Mouse (Mus musculus) spleen, adult 2 months (tissue): Measurements from ENCODE around the gene Olfr1361. TPM values are rescaled to one million over a fixed set of nuclear protein-coding genes. Genes with fewer than 3 reads are reported as not detected.

ENCODE experiments used
- DNase-seq, 2 experiments: peaks; one replicate each; pipeline versions ENCODE4 v3.0.0 to v3.0.0-alpha.2; 2012 to 2021; ENCODE audit warnings: low spot score in 2 of 2, low read depth in 1 of 2
- H3K27ac ChIP-seq: fragments of 200-500 bp; 2 replicates; pipeline ENCODE4 v1.5.1; 2012; ENCODE audit warnings: low read length, inconsistent platforms; ENCODE audit not compliant: insufficient read depth
- H3K27me3 ChIP-seq: fragments of 200-500 bp; 2 replicates; pipeline ENCODE4 v1.6.1; 2012; ENCODE audit warnings: mild to moderate bottlenecking, moderate library complexity, low read length, inconsistent platforms; ENCODE audit not compliant: control insufficient read depth, insufficient read depth
- H3K36me3 ChIP-seq: fragments of 200-500 bp; 2 replicates; pipeline ENCODE4 v1.6.1; 2012; ENCODE audit warnings: mild to moderate bottlenecking, low read length, inconsistent platforms; ENCODE audit not compliant: control insufficient read depth, insufficient read depth
- H3K4me1 ChIP-seq: fragments of 200-500 bp; 2 replicates; pipeline ENCODE4 v1.6.1; 2011; ENCODE audit warnings: inconsistent platforms; ENCODE audit not compliant: control insufficient read depth, insufficient read depth, insufficient read length
- H3K4me3 ChIP-seq: fragments of 200-500 bp; 2 replicates; pipeline ENCODE4 v1.5.1; 2011; ENCODE audit warnings: mild to moderate bottlenecking, inconsistent platforms; ENCODE audit not compliant: insufficient read depth, insufficient read length; ENCODE audit errors: extremely low read depth
- CTCF ChIP-seq: fragments of 200-500 bp; IDR thresholded peaks from 2 replicates; pipeline ENCODE4 v1.5.1; 2011; ENCODE audit warnings: mild to moderate bottlenecking, inconsistent platforms; ENCODE audit not compliant: insufficient read depth, insufficient read length, insufficient replicate concordance; ENCODE audit errors: extremely low read depth
- POLR2A ChIP-seq: fragments of 200-500 bp; IDR thresholded peaks from 2 replicates; pipeline ENCODE4 v1.6.1; 2011; ENCODE audit warnings: low read depth, low read length, inconsistent platforms
- WGBS: fragments of 180-500 bp; shearing (Covaris S2); methylation state at CpG from one replicate; pipeline ENCODE4 v1.1.7; 2018; 5-methylcytosine and 5-hydroxymethylcytosine counted together
- polyA plus RNA-seq: library from polyadenylated mRNA; depleted of rRNA; stranded (reverse); fragments of >200 nt; gene quantifications from 2 replicates; pipeline ENCODE4 v1.2.3, GENCODE M21; 2012; rRNA removed

Olfr1361 gene
- polyA plus RNA-seq, 1 experiment = not detected

DNA sequence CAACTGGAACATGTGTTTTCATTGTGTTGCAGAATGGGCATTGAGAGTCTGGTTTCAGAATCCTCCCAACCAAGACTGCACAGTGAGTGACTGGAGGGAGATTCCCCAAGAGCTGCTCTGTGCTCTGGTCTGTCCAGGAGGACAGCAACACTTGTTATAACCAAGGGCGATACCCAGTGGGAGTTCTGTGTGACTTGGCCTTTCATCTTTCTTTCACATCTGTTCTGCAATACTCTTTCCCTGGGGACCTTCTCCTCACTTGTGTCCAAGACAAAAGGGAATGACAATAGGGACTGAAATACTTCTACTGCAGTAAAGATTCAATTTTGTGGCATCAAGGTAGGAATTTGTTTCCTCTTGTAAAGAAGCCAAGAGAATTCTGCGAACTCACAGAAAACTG, 20.8 kb downstream of the Olfr1361 start, which contains the start of gene Olfr11:
Gene Olfr11 (minus strand): TSS at position 101 of the 400 bp plus-strand sequence.
- H3K4me1 ChIP-seq = no peaks in the 10 kb centered on the region
- no peaks in the 10 kb centered on the region for H3K36me3 ChIP-seq
- 82% methylated on average over 2 of the region's 2 CpGs for WGBS
- no peak within 1 kb of the TSS for H3K27ac ChIP-seq
- H3K27me3 ChIP-seq = no peaks in the 10 kb centered on the region
- DNase-seq = no peak
- no peak within 1 kb of the TSS; the same call in 1 of the 2 replicates for H3K4me3 ChIP-seq
- no peak for TF ChIP-seq POLR2A
- TF ChIP-seq CTCF = no peak

DNA sequence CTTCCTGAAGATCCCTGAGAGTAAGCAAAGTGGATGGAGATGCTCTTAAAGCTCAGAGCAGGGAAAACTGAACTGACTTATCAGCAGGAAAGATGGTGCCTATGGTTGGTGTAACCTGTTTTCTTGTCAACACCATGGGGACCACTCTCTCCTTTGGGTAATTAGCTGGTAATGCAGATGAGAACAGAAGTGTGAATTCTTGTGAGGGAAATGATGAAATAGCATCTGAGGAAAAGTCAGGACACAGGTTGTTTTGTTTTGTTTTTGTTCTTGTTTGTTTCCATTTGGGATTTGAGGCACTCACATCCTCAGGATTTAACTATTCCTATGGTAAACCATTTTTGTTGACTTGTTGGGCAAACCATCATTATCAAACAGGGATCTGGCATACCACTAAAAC, 49.3 kb downstream of the Olfr1361 start, which contains the start of gene Olfr1362:
Gene Olfr1362 (minus strand): TSS at position 101 of the 400 bp plus-strand sequence.
- H3K4me1 ChIP-seq = no peaks in the 10 kb centered on the region
- TF ChIP-seq POLR2A (no peak), CTCF (no peak)
- H3K4me3 ChIP-seq = no peak within 1 kb of the TSS
- no peak for DNase-seq
- no peak within 1 kb of the TSS for H3K27ac ChIP-seq
- no peaks in the 10 kb centered on the region for H3K36me3 ChIP-seq
- no peaks in the 10 kb centered on the region for H3K27me3 ChIP-seq

Other genes starting within 250 kb of the Olfr1361 start
- gene Pgbd1, start 222.3 kb downstream of the Olfr1361 start, polyA plus RNA-seq = 0.13 and 0.28 TPM in 2 replicates
- gene Zscan26, start 209.7 kb downstream of the Olfr1361 start, polyA plus RNA-seq = 6.7 and 8.5 TPM in 2 replicates
- gene Nkapl, start 194.9 kb downstream of the Olfr1361 start, polyA plus RNA-seq = not detected in 2 replicates
- 0.29 and 0.34 TPM in 2 replicates for gene Zkscan4, start 184.5 kb downstream of the Olfr1361 start, polyA plus RNA-seq
- gene Gm10065, start 183.9 kb downstream of the Olfr1361 start, polyA plus RNA-seq = not detected in 2 replicates
- gene AK157302, start 168.2 kb downstream of the Olfr1361 start, polyA plus RNA-seq = 0.13 and 0.16 TPM in 2 replicates
- gene Gm11273, start 162.0 kb downstream of the Olfr1361 start, polyA plus RNA-seq = 3.2 and 4.5 TPM in 2 replicates
- gene Zkscan8, start 132.3 kb downstream of the Olfr1361 start, polyA plus RNA-seq = 1.6 and 2.0 TPM in 2 replicates
- not detected in 2 replicates for gene Olfr1366, start 120.6 kb downstream of the Olfr1361 start, polyA plus RNA-seq
- not detected in 2 replicates for gene Olfr1535, start 103.5 kb downstream of the Olfr1361 start, polyA plus RNA-seq
- not detected in 2 replicates for gene Olfr1364, start 81.6 kb downstream of the Olfr1361 start, polyA plus RNA-seq
- gene Olfr1362, start 49.4 kb downstream of the Olfr1361 start, polyA plus RNA-seq = not detected in 2 replicates
- not detected in 2 replicates for gene Olfr11, start 20.9 kb downstream of the Olfr1361 start, polyA plus RNA-seq
- gene Olfr1360, start 14.0 kb upstream of the Olfr1361 start, polyA plus RNA-seq = not detected in 2 replicates
- gene Olfr1359, start 34.7 kb upstream of the Olfr1361 start, polyA plus RNA-seq = not detected in 2 replicates
- 18.0 and 18.4 TPM in 2 replicates for gene Hist1h2bl, start 52.8 kb upstream of the Olfr1361 start, polyA plus RNA-seq
- 40.4 and 81.0 TPM in 2 replicates for gene Hist1h2ai, start 53.0 kb upstream of the Olfr1361 start, polyA plus RNA-seq
- 81.3 and 147 TPM in 2 replicates for gene Hist1h3h, start 54.3 kb upstream of the Olfr1361 start, polyA plus RNA-seq
- 6.5 and 12.9 TPM in 2 replicates for gene Hist1h2bm, start 58.7 kb upstream of the Olfr1361 start, polyA plus RNA-seq
- gene Hist1h4j, start 71.7 kb upstream of the Olfr1361 start, polyA plus RNA-seq = 9.1 and 9.5 TPM in 2 replicates
- 82.1 and 92.4 TPM in 2 replicates for gene Hist1h4k, start 87.1 kb upstream of the Olfr1361 start, polyA plus RNA-seq
- gene Hist1h2ak, start 90.4 kb upstream of the Olfr1361 start, polyA plus RNA-seq = 51.8 and 65.5 TPM in 2 replicates
- gene Hist1h2bn, start 90.7 kb upstream of the Olfr1361 start, polyA plus RNA-seq = 8.0 and 29.0 TPM in 2 replicates
- 2.3 and 3.2 TPM in 2 replicates for gene Hist1h1b, start 117.2 kb upstream of the Olfr1361 start, polyA plus RNA-seq
- 77.1 and 125 TPM in 2 replicates for gene Hist1h3i, start 120.0 kb upstream of the Olfr1361 start, polyA plus RNA-seq
- gene Hist1h2an, start 123.8 kb upstream of the Olfr1361 start, polyA plus RNA-seq = 15.5 and 52.1 TPM in 2 replicates
- gene Hist1h2bp, start 124.1 kb upstream of the Olfr1361 start, polyA plus RNA-seq = 1.7 and 13.4 TPM in 2 replicates
- 32.5 and 59.8 TPM in 2 replicates for gene Hist1h2bq, start 146.8 kb upstream of the Olfr1361 start, polyA plus RNA-seq
- not detected in 2 replicates for gene Hist1h2ao, start 147.1 kb upstream of the Olfr1361 start, polyA plus RNA-seq
- not detected in 2 replicates for gene Hist1h4m, start 148.4 kb upstream of the Olfr1361 start, polyA plus RNA-seq
- 61.9 and 76.0 TPM in 2 replicates for gene Hist1h4n, start 168.8 kb upstream of the Olfr1361 start, polyA plus RNA-seq
- gene Hist1h2ap, start 170.1 kb upstream of the Olfr1361 start, polyA plus RNA-seq = 366 and 1,278 TPM in 2 replicates
- gene Hist1h2br, start 170.4 kb upstream of the Olfr1361 start, polyA plus RNA-seq = 28.5 and 55.0 TPM in 2 replicates